Mouse (Mus musculus): ENCODE results near the gene Bcar3. TPM values are rescaled to one million over a fixed set of nuclear protein-coding genes. Genes with fewer than 3 reads are reported as not detected.

The Bcar3 gene
- total and polyA plus RNA-seq, 3 experiments: 47.4 to 61.2 (median 52.0) TPM

GRCm38 (mm10) chr3:122490574-122490973 lies 196.6 kb downstream of the Bcar3 start:
- no peak overlapping the region for H3K27ac ChIP-seq (ENCODE audit: insufficient read depth, low read depth)
- no peak for DNase-seq (ENCODE audit: extremely low read depth)
- no peak overlapping the region for H3K9ac ChIP-seq (ENCODE audit: insufficient read depth, low read depth)
- TF ChIP-seq ZKSCAN1 (IDR thresholded peaks at IDR 0.05; ENCODE audit: borderline replicate concordance, low read depth, low read length) (no peak), ELF1 (IDR thresholded peaks at IDR 0.05; ENCODE audit: low read depth, low read length) (no peak), HCFC1 (IDR thresholded peaks at IDR 0.05; ENCODE audit: low read depth, low read length) (no peak), PAX5 (IDR thresholded peaks at IDR 0.05; ENCODE audit: low read length) (no peak), JUND (conservative IDR thresholded peaks at IDR 0.05; ENCODE audit: low read depth, low read length) (no peak), ETS1 (conservative IDR thresholded peaks at IDR 0.05; ENCODE audit: low read depth, low read length) (no peak), ZMIZ1 (IDR thresholded peaks at IDR 0.05; ENCODE audit: low read depth, low read length) (no peak), MAX (IDR thresholded peaks at IDR 0.05; ENCODE audit: low read length) (no peak), TCF12 (IDR thresholded peaks at IDR 0.05; ENCODE audit: low read depth, low read length) (no peak), SMC3 (IDR thresholded peaks at IDR 0.05; ENCODE audit: low read depth, low read length) (no peak), E2F4 (IDR thresholded peaks at IDR 0.05; ENCODE audit: insufficient replicate concordance, low read depth, low read length) (no peak), USF2 (conservative IDR thresholded peaks at IDR 0.05; ENCODE audit: low read depth, low read length) (no peak), MAZ (IDR thresholded peaks at IDR 0.05; ENCODE audit: low read depth, low read length) (no peak)
- H3K4me3 ChIP-seq (replicated peaks in 1 of 3; ENCODE audit: low read depth in 2 of 3, low read length in 2 of 3, poor library complexity in 1 of 3): no peak overlapping the region
- peaks cover 0 to 54% of the 10 kb centered on the region in 2 experiments; a peak in 2 of 4 replicates for H3K4me1 ChIP-seq (ENCODE audit: control insufficient read depth in 1 of 2, insufficient read depth in 2 of 2)
- H3K27me3 ChIP-seq (replicated peaks): no peaks in the 10 kb centered on the region
- peaks cover 4 to 78% of the 10 kb centered on the region in 2 experiments for H3K36me3 ChIP-seq (replicated peaks in 1 of 2; ENCODE audit: control insufficient read depth in 1 of 2, insufficient read depth in 1 of 2, low read length in 1 of 2)
- no peaks in the 10 kb centered on the region for H3K9me3 ChIP-seq (replicated peaks; ENCODE audit: low read length)
- H3K4me2 ChIP-seq (ENCODE audit: insufficient read depth, low read depth, poor library complexity, severe bottlenecking): no peak overlapping the region
- dilution Hi-C loops (cut with MboI; ENCODE audit: extremely low pct_ligation_motif_present, extremely low pct_unique_long_range_greater_than_20kb, low sequenced_read_pairs): no loop called here
- H3K79me2 ChIP-seq (replicated peaks; ENCODE audit: control insufficient read depth, extremely low read depth, insufficient read depth, poor library complexity, severe bottlenecking): peaks cover 33% of the 10 kb centered on the region
- in situ Hi-C loops (cut with MboI; ENCODE audit: low pct_ligation_motif_present, low pct_unique_long_range_greater_than_20kb, low sequenced_read_pairs): no loop called here

DNA sequence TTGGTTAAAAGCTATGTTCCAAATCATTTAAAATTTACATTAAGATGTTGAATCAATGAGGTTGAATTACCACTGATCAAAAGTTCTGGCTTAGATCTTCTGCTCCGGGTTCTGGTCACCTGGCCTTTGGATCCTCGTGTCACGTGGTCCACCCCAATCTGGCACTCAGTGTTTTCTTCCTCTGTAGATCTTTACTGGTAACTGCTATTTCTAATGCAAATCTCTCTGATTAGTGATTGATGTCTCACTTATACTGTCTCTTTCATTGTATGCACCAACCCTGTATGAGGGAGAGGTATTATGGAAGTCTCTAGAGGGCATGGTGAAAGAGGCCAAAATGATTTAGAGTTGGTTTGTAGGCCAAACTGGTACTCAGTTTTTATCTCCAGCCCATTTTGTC lies 198.1 kb downstream of the Bcar3 start:
- peaks cover 4 to 74% of the 10 kb centered on the region in 2 experiments for H3K36me3 ChIP-seq (replicated peaks in 1 of 2; ENCODE audit: control insufficient read depth in 1 of 2, insufficient read depth in 1 of 2, low read length in 1 of 2)
- peaks cover 6 to 58% of the 10 kb centered on the region in 2 experiments; a peak in 3 of 4 replicates for H3K4me1 ChIP-seq (ENCODE audit: control insufficient read depth in 1 of 2, insufficient read depth in 2 of 2)
- TF ChIP-seq EP300 (IDR thresholded peaks at IDR 0.05; ENCODE audit: low read length): no peak
- no peak for TF ChIP-seq USF1 (IDR thresholded peaks at IDR 0.05; ENCODE audit: low read depth, low read length)
- no peak for TF ChIP-seq BHLHE40 (IDR thresholded peaks at IDR 0.05; ENCODE audit: low read depth, low read length)
- dilution Hi-C loops (cut with MboI; ENCODE audit: extremely low pct_ligation_motif_present, extremely low pct_unique_long_range_greater_than_20kb, low sequenced_read_pairs): no loop called here
- no peak overlapping the region for H3K4me3 ChIP-seq (replicated peaks in 1 of 3; ENCODE audit: low read depth in 2 of 3, low read length in 2 of 3, poor library complexity in 1 of 3)
- in situ Hi-C loops (cut with MboI; ENCODE audit: low pct_ligation_motif_present, low pct_unique_long_range_greater_than_20kb, low sequenced_read_pairs): no loop called here
- peaks cover 29% of the 10 kb centered on the region for H3K79me2 ChIP-seq (replicated peaks; ENCODE audit: control insufficient read depth, extremely low read depth, insufficient read depth, poor library complexity, severe bottlenecking)
- no peak overlapping the region for H3K4me2 ChIP-seq (ENCODE audit: insufficient read depth, low read depth, poor library complexity, severe bottlenecking)
- H3K9me3 ChIP-seq (replicated peaks; ENCODE audit: low read length): no peaks in the 10 kb centered on the region
- no peaks in the 10 kb centered on the region for H3K27me3 ChIP-seq (replicated peaks)
- no peak overlapping the region for H3K9ac ChIP-seq (ENCODE audit: insufficient read depth, low read depth)
- H3K27ac ChIP-seq (ENCODE audit: insufficient read depth, low read depth): no peak overlapping the region
- no peak for DNase-seq (ENCODE audit: extremely low read depth)
